Mouse (Mus musculus): ENCODE results near the gene Fam227b. TPM values are rescaled to one million over a fixed set of nuclear protein-coding genes. Genes with fewer than 3 reads are reported as not detected.

Gene Fam227b
- polyA plus RNA-seq, 2 experiments: not detected

- H3K27me3 ChIP-seq (ENCODE audit: control insufficient read depth, insufficient read depth, low read length): no peaks in the 10 kb centered on the region
Measured at GRCm38 (mm10) chr2:126171427-126171826, 19.6 kb upstream of the Fam227b start.

GRCm38 (mm10) chr2:126166848-126167617 is 15.2 kb upstream of the Fam227b start:
- no peak overlapping the region for H3K4me2 ChIP-seq (replicated peaks; ENCODE audit: low read depth, low read length, severe bottlenecking)
- H3K4me1 ChIP-seq (ENCODE audit: control insufficient read depth, insufficient read depth, low read length): no peaks in the 10 kb centered on the region
- H3K9me3 ChIP-seq (ENCODE audit: control insufficient read depth, low read length): no peaks in the 10 kb centered on the region
- no peaks in the 10 kb centered on the region for H3K27me3 ChIP-seq (ENCODE audit: control insufficient read depth, insufficient read depth, low read length)
- DNase-seq (ENCODE audit: low spot score): no peak
- no peak for ATAC-seq (ENCODE audit: low FRiP score, low read depth)
- peaks cover 14% of the 10 kb centered on the region for H3K36me3 ChIP-seq (ENCODE audit: control insufficient read depth, insufficient read depth, low read length)
- no peak overlapping the region for H3K4me3 ChIP-seq (replicated peaks; ENCODE audit: low read length)
- no peak for TF ChIP-seq POLR2A (IDR thresholded peaks at IDR 0.05; ENCODE audit: borderline replicate concordance, extremely low read depth, insufficient read depth, insufficient read length)
- no peak overlapping the region for H3K27ac ChIP-seq (replicated peaks; ENCODE audit: low read depth, low read length)
- no peak overlapping the region for H3K9ac ChIP-seq (ENCODE audit: low read depth, low read length, severe bottlenecking)
- 86% methylated on average over 8 of the region's 8 CpGs for WGBS

More at GRCm38 (mm10) chr2:126171427-126171826, 19.6 kb upstream of the Fam227b start:
- H3K9ac ChIP-seq (ENCODE audit: low read depth, low read length, severe bottlenecking): no peak overlapping the region
- ATAC-seq (ENCODE audit: low FRiP score, low read depth): no peak
- 89% methylated on average over 1 of the region's 1 CpGs for WGBS
- TF ChIP-seq POLR2A (IDR thresholded peaks at IDR 0.05; ENCODE audit: borderline replicate concordance, extremely low read depth, insufficient read depth, insufficient read length): no peak
- no peaks in the 10 kb centered on the region for H3K9me3 ChIP-seq (ENCODE audit: control insufficient read depth, low read length)
- no peaks in the 10 kb centered on the region for H3K4me1 ChIP-seq (ENCODE audit: control insufficient read depth, insufficient read depth, low read length)
- H3K4me3 ChIP-seq (replicated peaks; ENCODE audit: low read length): no peak overlapping the region
- no peak overlapping the region for H3K4me2 ChIP-seq (replicated peaks; ENCODE audit: low read depth, low read length, severe bottlenecking)
- DNase-seq (ENCODE audit: low spot score): no peak
- H3K36me3 ChIP-seq (ENCODE audit: control insufficient read depth, insufficient read depth, low read length): no peaks in the 10 kb centered on the region
- no peak overlapping the region for H3K27ac ChIP-seq (replicated peaks; ENCODE audit: low read depth, low read length)

GRCm38 (mm10) chr2:126166335-126166734 is 14.5 kb upstream of the Fam227b start:
- Histone ChIP-seq H3K4me2 (replicated peaks; ENCODE audit: low read depth, low read length, severe bottlenecking) (no peak overlapping the region), H3K27ac (replicated peaks; ENCODE audit: low read depth, low read length) (no peak overlapping the region), H3K4me1 (ENCODE audit: control insufficient read depth, insufficient read depth, low read length) (no peaks in the 10 kb centered on the region), H3K9me3 (ENCODE audit: control insufficient read depth, low read length) (no peaks in the 10 kb centered on the region), H3K4me3 (replicated peaks; ENCODE audit: low read length) (no peak overlapping the region), H3K27me3 (ENCODE audit: control insufficient read depth, insufficient read depth, low read length) (no peaks in the 10 kb centered on the region), H3K9ac (ENCODE audit: low read depth, low read length, severe bottlenecking) (no peak overlapping the region), H3K36me3 (ENCODE audit: control insufficient read depth, insufficient read depth, low read length) (peaks cover 21% of the 10 kb centered on the region)
- TF ChIP-seq POLR2A (IDR thresholded peaks at IDR 0.05; ENCODE audit: borderline replicate concordance, extremely low read depth, insufficient read depth, insufficient read length): no peak
- DNase-seq (ENCODE audit: low spot score): no peak
- no peak for ATAC-seq (ENCODE audit: low FRiP score, low read depth)

- WGBS: 85% methylated on average over 5 of the region's 5 CpGs
- Histone ChIP-seq H3K27ac (replicated peaks; ENCODE audit: low read depth, low read length) (no peak overlapping the region), H3K4me1 (ENCODE audit: control insufficient read depth, insufficient read depth, low read length) (no peaks in the 10 kb centered on the region), H3K4me3 (replicated peaks; ENCODE audit: low read length) (no peak overlapping the region), H3K27me3 (ENCODE audit: control insufficient read depth, insufficient read depth, low read length) (no peaks in the 10 kb centered on the region), H3K36me3 (ENCODE audit: control insufficient read depth, insufficient read depth, low read length) (peaks cover 26% of the 10 kb centered on the region), H3K9ac (ENCODE audit: low read depth, low read length, severe bottlenecking) (no peak overlapping the region), H3K9me3 (ENCODE audit: control insufficient read depth, low read length) (no peaks in the 10 kb centered on the region), H3K4me2 (replicated peaks; ENCODE audit: low read depth, low read length, severe bottlenecking) (no peak overlapping the region)
- TF ChIP-seq POLR2A (IDR thresholded peaks at IDR 0.05; ENCODE audit: borderline replicate concordance, extremely low read depth, insufficient read depth, insufficient read length): no peak
- ATAC-seq (ENCODE audit: low FRiP score, low read depth): no peak
- no peak for DNase-seq (ENCODE audit: low spot score)
Measured at GRCm38 (mm10) chr2:126165277-126166018, 13.6 kb upstream of the Fam227b start.

GRCm38 (mm10) chr2:126147723-126148122 is 4.1 kb downstream of the Fam227b start:
- Histone ChIP-seq H3K27ac (replicated peaks; ENCODE audit: low read depth, low read length) (no peak overlapping the region), H3K4me2 (replicated peaks; ENCODE audit: low read depth, low read length, severe bottlenecking) (no peak overlapping the region), H3K4me3 (replicated peaks; ENCODE audit: low read length) (no peak overlapping the region), H3K9me3 (ENCODE audit: control insufficient read depth, low read length) (no peaks in the 10 kb centered on the region), H3K9ac (ENCODE audit: low read depth, low read length, severe bottlenecking) (no peak overlapping the region), H3K27me3 (ENCODE audit: control insufficient read depth, insufficient read depth, low read length) (no peaks in the 10 kb centered on the region), H3K4me1 (ENCODE audit: control insufficient read depth, insufficient read depth, low read length) (no peaks in the 10 kb centered on the region), H3K36me3 (ENCODE audit: control insufficient read depth, insufficient read depth, low read length) (no peaks in the 10 kb centered on the region)
- DNase-seq (ENCODE audit: low spot score) (no peak), ATAC-seq (ENCODE audit: low FRiP score, low read depth) (no peak)
- no peak for TF ChIP-seq POLR2A (IDR thresholded peaks at IDR 0.05; ENCODE audit: borderline replicate concordance, extremely low read depth, insufficient read depth, insufficient read length)

Data from limb, embryonic 14.5 days (tissue).